Comparison of ENCODE assay signal across 8 mouse cellular contexts in the genomic region with DNA sequence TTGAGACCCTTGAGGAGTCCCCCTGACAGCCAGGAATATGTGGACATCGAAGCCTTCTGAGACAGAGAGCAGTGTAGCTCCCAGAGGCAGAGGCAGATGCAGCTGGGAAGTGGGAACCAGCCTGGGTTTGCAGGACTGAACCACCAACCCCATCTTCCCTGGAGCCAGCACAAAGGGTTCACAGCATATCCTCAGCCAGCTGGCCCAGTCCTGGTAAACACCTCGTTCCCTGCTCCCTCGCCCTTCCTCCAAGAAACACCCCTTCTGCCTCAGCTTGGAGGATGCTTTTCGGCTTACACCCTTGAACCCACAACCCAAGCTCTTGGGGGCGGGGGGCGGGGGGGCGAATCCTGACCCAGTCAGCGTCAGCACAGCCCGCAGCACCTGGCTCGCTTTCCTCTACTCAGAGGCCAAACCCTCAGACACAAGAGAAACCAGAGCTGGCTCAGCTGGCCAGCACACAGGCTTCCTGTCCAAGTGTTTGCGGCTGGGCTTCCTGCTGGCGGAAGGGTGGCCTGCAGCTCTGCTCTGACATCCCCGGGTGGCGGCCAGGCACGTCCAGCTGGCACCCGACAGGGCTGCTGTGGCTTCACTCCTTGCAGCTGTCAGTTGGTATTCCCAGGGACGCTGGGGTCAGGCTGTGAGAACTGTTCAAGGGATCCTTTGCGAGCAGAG.
DNase-seq lines count a peak whose midpoint lies in the region; ATAC-seq and TF ChIP-seq lines count a peak whose summit lies in the region.

No protein-coding gene starts in this region.

- no peaks in the 10 kb centered on the region for H3K36me3 ChIP-seq in forebrain, embryonic 10.5 days (replicated peaks)
- H3K36me3 ChIP-seq in heart, embryonic 13.5 days: no peaks in the 10 kb centered on the region
- no peaks in the 10 kb centered on the region for H3K36me3 ChIP-seq in kidney, embryonic 14.5 days (ENCODE audit: control insufficient read depth, insufficient read depth, low read length)
- H3K36me3 ChIP-seq in limb, embryonic 15.5 days: no peaks in the 10 kb centered on the region
- no peaks in the 10 kb centered on the region for H3K36me3 ChIP-seq in midbrain, embryonic 13.5 days
- no peaks in the 10 kb centered on the region for H3K36me3 ChIP-seq in stomach, postnatal 0 days (ENCODE audit: control insufficient read depth, insufficient read depth, low read length)

- H3K4me1 ChIP-seq in forebrain, embryonic 10.5 days: peaks cover 55% of the 10 kb centered on the region
- H3K4me1 ChIP-seq in heart, embryonic 13.5 days: peaks cover 64% of the 10 kb centered on the region
- peaks cover 51% of the 10 kb centered on the region for H3K4me1 ChIP-seq in kidney, embryonic 14.5 days (ENCODE audit: control insufficient read depth, insufficient read depth, low read length)
- peaks cover 57% of the 10 kb centered on the region for H3K4me1 ChIP-seq in limb, embryonic 15.5 days
- H3K4me1 ChIP-seq in midbrain, embryonic 13.5 days (replicated peaks): peaks cover 12% of the 10 kb centered on the region
- peaks cover 10% of the 10 kb centered on the region for H3K4me1 ChIP-seq in stomach, postnatal 0 days (replicated peaks; ENCODE audit: control insufficient read depth, insufficient read depth)

- peak; percentile 48 for TF ChIP-seq CTCF in stomach, postnatal 0 days (IDR thresholded peaks at IDR 0.05; ENCODE audit: low read depth)

- no peak for TF ChIP-seq EP300 in stomach, postnatal 0 days (optimal IDR thresholded peaks at IDR 0.05)

- H3K9me3 ChIP-seq in forebrain, embryonic 10.5 days: no peaks in the 10 kb centered on the region
- H3K9me3 ChIP-seq in heart, embryonic 13.5 days: no peaks in the 10 kb centered on the region
- no peaks in the 10 kb centered on the region for H3K9me3 ChIP-seq in kidney, embryonic 14.5 days (ENCODE audit: control insufficient read depth, low read length)
- H3K9me3 ChIP-seq in limb, embryonic 15.5 days: no peaks in the 10 kb centered on the region
- no peaks in the 10 kb centered on the region for H3K9me3 ChIP-seq in midbrain, embryonic 13.5 days
- H3K9me3 ChIP-seq in stomach, postnatal 0 days (ENCODE audit: control insufficient read depth, low read length): no peaks in the 10 kb centered on the region

- 27% methylated on average over 18 of the region's 18 CpGs for WGBS in forebrain, embryonic 10.5 days
- whole genome bisulfite sequencing in heart, embryonic 13.5 days: 19% methylated on average over 18 of the region's 18 CpGs
- 12% methylated on average over 18 of the region's 18 CpGs for WGBS in kidney, embryonic 14.5 days
- 17% methylated on average over 18 of the region's 18 CpGs for WGBS in limb, embryonic 15.5 days
- WGBS in midbrain, embryonic 13.5 days: 26% methylated on average over 18 of the region's 18 CpGs
- 15% methylated on average over 18 of the region's 18 CpGs for WGBS in stomach, postnatal 0 days

- H3K4me2 ChIP-seq in heart, embryonic 13.5 days: peak overlapping the region; percentile 47
- H3K4me2 ChIP-seq in kidney, embryonic 14.5 days (replicated peaks; ENCODE audit: low read depth, low read length): 0 out of 2 replicates have a peak overlapping the region, but pooled peaks have one; percentile 3
- peak overlapping the region; percentile 23 for H3K4me2 ChIP-seq in limb, embryonic 15.5 days
- no peak overlapping the region for H3K4me2 ChIP-seq in midbrain, embryonic 13.5 days (replicated peaks)
- H3K4me2 ChIP-seq in stomach, postnatal 0 days (replicated peaks; ENCODE audit: low read depth): peak overlapping the region; percentile 37

- H3K4me3 ChIP-seq in forebrain, embryonic 10.5 days: no peak overlapping the region; the same call in 1 of the 2 replicates
- H3K4me3 ChIP-seq in heart, embryonic 13.5 days: 0 out of 2 replicates have a peak overlapping the region, but pooled peaks have one; percentile 11
- H3K4me3 ChIP-seq in kidney, embryonic 14.5 days (ENCODE audit: low read length): no peak overlapping the region
- H3K4me3 ChIP-seq in limb, embryonic 15.5 days: no peak overlapping the region
- H3K4me3 ChIP-seq in midbrain, embryonic 13.5 days (replicated peaks): no peak overlapping the region
- H3K4me3 ChIP-seq in stomach, postnatal 0 days (ENCODE audit: low read depth, low read length): no peak overlapping the region

- H3K9ac ChIP-seq in heart, embryonic 13.5 days: peak overlapping the region; percentile 64
- H3K9ac ChIP-seq in kidney, embryonic 14.5 days (ENCODE audit: low read depth, low read length): peak overlapping the region; percentile 13; the same call in 1 of the 2 replicates
- H3K9ac ChIP-seq in limb, embryonic 15.5 days: no peak overlapping the region
- 0 out of 2 replicates have a peak overlapping the region, but pooled peaks have one; percentile 21 for H3K9ac ChIP-seq in midbrain, embryonic 13.5 days (replicated peaks)
- 0 out of 2 replicates have a peak overlapping the region, but pooled peaks have one; percentile 23 for H3K9ac ChIP-seq in stomach, postnatal 0 days (ENCODE audit: low read length)

- peaks cover 98% of the 10 kb centered on the region for H3K27me3 ChIP-seq in forebrain, embryonic 10.5 days (ENCODE audit: poor library complexity, severe bottlenecking)
- peaks cover 20% of the 10 kb centered on the region for H3K27me3 ChIP-seq in heart, embryonic 13.5 days (replicated peaks)
- no peaks in the 10 kb centered on the region for H3K27me3 ChIP-seq in kidney, embryonic 14.5 days (ENCODE audit: control insufficient read depth, insufficient read depth, low read length)
- 0 out of 2 replicates have a peak, but pooled peaks cover 2% of the 10 kb centered on the region for H3K27me3 ChIP-seq in limb, embryonic 15.5 days
- H3K27me3 ChIP-seq in midbrain, embryonic 13.5 days: peaks cover 86% of the 10 kb centered on the region
- no peaks in the 10 kb centered on the region for H3K27me3 ChIP-seq in stomach, postnatal 0 days (ENCODE audit: control insufficient read depth, insufficient read depth, low read length)

- peak; percentile 59 for DNase-seq in ovary, adult 18-20 months (ENCODE audit: low spot score)
- DNase-seq in ovary, postnatal 10 days (ENCODE audit: low spot score): no peak
- DNase-seq in forebrain, embryonic 10.5 days (ENCODE audit: extremely low spot score, low spot score): peak; percentile 51
- DNase-seq in stomach, postnatal 0 days (ENCODE audit: low spot score): peak; percentile 67

- ATAC-seq in heart, embryonic 13.5 days (ENCODE audit: extremely low read depth, insufficient number of reproducible peaks, low FRiP score, low TSS enrichment): peak; percentile 21; the same call in 1 of the 2 replicates
- peak; percentile 60 for ATAC-seq in kidney, embryonic 14.5 days (ENCODE audit: low FRiP score, low TSS enrichment)
- peak; percentile 76 for ATAC-seq in limb, embryonic 15.5 days (ENCODE audit: insufficient number of reproducible peaks, low FRiP score, low TSS enrichment, low read depth)
- peak; percentile 51 for ATAC-seq in midbrain, embryonic 13.5 days
- ATAC-seq in stomach, postnatal 0 days (ENCODE audit: low FRiP score, low TSS enrichment): peak; percentile 59

- H3K27ac ChIP-seq in forebrain, embryonic 10.5 days: peak overlapping the region; percentile 78
- peak overlapping the region; percentile 85 for H3K27ac ChIP-seq in heart, embryonic 13.5 days (replicated peaks)
- peak overlapping the region; percentile 78; the same call in 1 of the 2 replicates for H3K27ac ChIP-seq in kidney, embryonic 14.5 days (ENCODE audit: low read depth, low read length)
- H3K27ac ChIP-seq in limb, embryonic 15.5 days: peak overlapping the region; percentile 81
- no peak overlapping the region for H3K27ac ChIP-seq in midbrain, embryonic 13.5 days
- peak overlapping the region; percentile 74 for H3K27ac ChIP-seq in stomach, postnatal 0 days (replicated peaks)

Comparison
In these comparisons a context has a peak if more than half of its experiments do, and no peak if none do; other contexts are left out.
1. ATAC-seq: peak in every context shown above with its lines; median percentile 76 in limb, embryonic 15.5 days; 60 in kidney, embryonic 14.5 days; 59 in stomach, postnatal 0 days; 51 in midbrain, embryonic 13.5 days; 21 in heart, embryonic 13.5 days.